Mouse (Mus musculus): ENCODE data around the gene Colgalt2. TPM values are rescaled to one million over a fixed set of nuclear protein-coding genes. Genes with fewer than 3 reads are reported as not detected.
A peak's percentile ranks its signal among the peaks of the same experiment; 100 is the strongest.

The Colgalt2 gene
- polyA plus RNA-seq, 1 experiment from 2014 or later: 1.4 TPM

GRCm38 (mm10) chr1:152549061-152549738 is 149.6 kb downstream of the Colgalt2 start:
- peak overlapping the region; percentile 24 for H3K27ac ChIP-seq
- no peaks in the 10 kb centered on the region for H3K27me3 ChIP-seq (replicated peaks)
- no peak overlapping the region for H3K4me3 ChIP-seq (replicated peaks)
- H3K36me3 ChIP-seq: peaks cover 8% of the 10 kb centered on the region
- H3K4me1 ChIP-seq (replicated peaks): 0 out of 2 replicates have a peak, but pooled peaks cover 3% of the 10 kb centered on the region
- WGBS: 52% methylated on average over 13 of the region's 13 CpGs
- peak; percentile 34; the same call in 1 of the 2 replicates for ATAC-seq
- H3K9ac ChIP-seq: no peak overlapping the region
- H3K4me2 ChIP-seq (replicated peaks): no peak overlapping the region
- H3K9me3 ChIP-seq: no peaks in the 10 kb centered on the region

DNA sequence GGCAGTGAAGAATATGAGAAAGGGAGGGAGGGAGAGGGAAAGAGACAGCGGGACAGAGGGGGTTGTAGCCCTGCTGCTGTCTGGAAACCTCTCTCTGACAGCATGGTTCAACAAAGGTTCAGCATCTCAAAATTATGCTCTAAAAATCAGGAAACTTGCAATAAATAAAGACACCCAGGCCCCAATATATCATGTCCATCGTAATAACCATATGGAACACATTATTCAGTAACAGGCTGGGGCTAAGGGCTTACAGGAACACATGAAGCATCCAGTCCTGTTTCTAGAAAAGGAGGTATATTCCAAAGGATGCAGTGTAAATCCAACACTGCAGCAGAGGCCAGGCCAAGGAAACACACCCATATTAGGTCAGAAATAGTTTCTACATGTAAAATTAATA is 150.9 kb downstream of the Colgalt2 start:
- H3K4me3 ChIP-seq (replicated peaks): no peak overlapping the region

GRCm38 (mm10) chr1:152550973-152551372 is 151.3 kb downstream of the Colgalt2 start:
- no peak overlapping the region for H3K9ac ChIP-seq
- ATAC-seq: 0 out of 2 replicates have a peak, but pooled peaks have one; percentile 23
- H3K27ac ChIP-seq: peak overlapping the region; percentile 62
- no peaks in the 10 kb centered on the region for H3K27me3 ChIP-seq (replicated peaks)
- no peaks in the 10 kb centered on the region for H3K9me3 ChIP-seq
- H3K36me3 ChIP-seq: peaks cover 8% of the 10 kb centered on the region
- WGBS: 52% methylated on average over 3 of the region's 3 CpGs
- no peak overlapping the region for H3K4me2 ChIP-seq (replicated peaks)
- H3K4me3 ChIP-seq (replicated peaks): no peak overlapping the region
- peaks cover 12% of the 10 kb centered on the region; the same call in 1 of the 2 replicates for H3K4me1 ChIP-seq (replicated peaks)

More for the DNA sequence above, 150.9 kb downstream of the Colgalt2 start:
- WGBS: 31% methylated on average over 2 of the region's 2 CpGs
- Histone ChIP-seq H3K9me3 (no peaks in the 10 kb centered on the region), H3K27ac (peak overlapping the region; percentile 54), H3K27me3 (replicated peaks) (no peaks in the 10 kb centered on the region), H3K4me2 (replicated peaks) (no peak overlapping the region), H3K9ac (no peak overlapping the region), H3K36me3 (peaks cover 8% of the 10 kb centered on the region), H3K4me1 (replicated peaks) (peaks cover 7% of the 10 kb centered on the region; the same call in 1 of the 2 replicates)
- peak; percentile 75 for ATAC-seq

DNA sequence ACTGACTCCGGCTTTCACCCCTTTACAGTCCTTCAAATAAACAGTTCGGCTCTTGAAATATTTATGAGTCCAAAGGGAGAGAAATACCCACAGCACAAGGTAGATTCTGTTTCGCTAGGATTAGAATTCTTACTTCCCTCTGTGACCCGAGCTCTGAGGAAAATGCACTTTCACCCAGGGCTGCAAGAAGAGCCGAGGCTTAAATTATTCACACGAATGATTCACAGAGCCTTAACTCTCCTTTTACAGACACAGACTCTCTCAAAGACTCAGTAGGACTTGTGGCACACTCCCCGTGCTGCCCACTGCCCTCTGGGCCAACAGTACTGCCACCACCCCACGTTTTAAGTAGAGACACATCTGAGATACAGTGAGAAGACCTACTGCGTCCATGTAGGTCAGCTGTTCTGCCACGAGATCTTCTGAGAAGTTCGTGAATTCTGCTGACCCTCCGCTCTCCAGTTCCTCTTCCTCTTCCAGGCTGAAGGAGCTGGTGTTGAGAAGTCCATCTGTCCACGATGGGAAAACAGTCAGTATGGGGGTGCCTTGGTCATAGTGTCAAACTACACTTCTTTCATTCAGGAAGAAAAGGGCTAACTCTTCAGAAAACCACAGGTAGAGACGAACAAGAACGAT is 154.4 kb downstream of the Colgalt2 start:
- Histone ChIP-seq H3K36me3 (0 out of 2 replicates have a peak, but pooled peaks cover 3% of the 10 kb centered on the region), H3K9ac (no peak overlapping the region), H3K27me3 (replicated peaks) (no peaks in the 10 kb centered on the region), H3K4me2 (replicated peaks) (no peak overlapping the region), H3K4me3 (replicated peaks) (no peak overlapping the region), H3K9me3 (no peaks in the 10 kb centered on the region), H3K27ac (no peak overlapping the region), H3K4me1 (replicated peaks) (peaks cover 24% of the 10 kb centered on the region)
- 69% methylated on average over 15 of the region's 15 CpGs for WGBS
- no peak for ATAC-seq

DNA sequence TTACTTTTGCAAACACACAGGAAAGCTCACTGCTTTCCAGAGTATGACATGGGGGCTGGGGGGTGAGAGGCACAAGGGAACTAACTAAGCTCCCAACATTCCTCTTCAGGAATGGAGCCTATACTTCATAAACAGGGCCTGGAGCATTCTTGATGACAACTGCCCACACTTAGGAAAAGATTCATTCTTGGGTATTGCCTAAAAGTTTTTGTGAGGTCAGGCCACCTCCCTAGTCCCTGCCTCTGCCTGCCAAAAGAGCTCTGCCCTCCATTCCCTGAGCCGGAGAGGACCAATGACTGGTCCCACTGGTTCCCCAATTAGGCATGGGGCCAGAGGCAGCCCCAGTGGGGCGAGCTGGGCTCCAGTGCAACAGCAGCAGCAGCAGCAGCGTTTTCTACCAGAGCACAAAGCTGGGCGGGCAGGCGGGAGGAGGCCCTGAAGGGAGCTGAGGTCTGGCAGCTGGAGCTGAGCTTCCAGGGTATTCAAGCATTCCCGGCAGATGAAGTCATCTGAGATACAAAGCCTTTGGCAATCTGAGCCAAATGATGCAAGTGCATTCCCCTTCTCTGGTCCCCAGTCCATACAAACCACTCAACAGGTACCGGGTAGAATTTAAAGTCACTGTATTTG is 156.4 kb downstream of the Colgalt2 start:
- Histone ChIP-seq H3K4me3 (replicated peaks) (no peak overlapping the region), H3K9ac (no peak overlapping the region), H3K9me3 (no peaks in the 10 kb centered on the region), H3K4me2 (replicated peaks) (0 out of 2 replicates have a peak overlapping the region, but pooled peaks have one; percentile 13), H3K4me1 (replicated peaks) (peaks cover 21% of the 10 kb centered on the region), H3K27ac (peak overlapping the region; percentile 91), H3K36me3 (0 out of 2 replicates have a peak, but pooled peaks cover 3% of the 10 kb centered on the region), H3K27me3 (replicated peaks) (no peaks in the 10 kb centered on the region)
- peak; percentile 91 for ATAC-seq
- 20% methylated on average over 7 of the region's 7 CpGs for WGBS

DNA sequence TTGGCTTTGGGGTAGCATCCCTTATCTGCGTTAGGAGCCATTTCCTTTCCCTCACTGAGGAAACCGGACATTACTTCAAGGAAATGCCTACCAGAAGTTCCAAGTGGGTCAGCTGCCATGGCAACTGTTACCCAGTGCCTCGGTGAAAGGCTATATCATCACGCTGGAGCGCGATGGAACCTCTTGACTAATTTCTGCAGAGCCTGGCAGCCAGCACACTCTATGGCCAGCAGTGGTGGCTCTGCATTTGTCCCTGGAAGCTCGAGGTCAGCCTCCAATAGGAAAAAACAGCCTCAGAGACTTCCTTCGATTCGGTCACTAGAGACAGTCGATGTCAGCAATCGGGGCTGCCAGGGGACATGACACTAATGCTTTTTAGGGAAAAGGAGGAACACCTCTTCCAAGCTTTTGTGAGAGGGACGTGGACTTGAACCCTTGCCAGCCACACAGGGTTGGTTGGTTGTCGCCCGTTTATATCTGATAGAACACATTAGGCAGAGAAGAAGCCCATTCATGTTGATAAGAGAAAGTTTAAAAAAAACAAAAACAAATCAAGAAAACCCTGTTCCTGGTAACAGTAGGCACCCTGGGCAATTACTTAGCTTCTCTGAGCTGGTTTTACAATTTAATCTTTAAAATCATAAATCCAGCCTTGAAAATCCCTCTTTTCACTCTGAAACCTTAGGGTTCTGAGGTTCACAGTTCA is 157.1 kb downstream of the Colgalt2 start:
- peak; percentile 58 for ATAC-seq
- Histone ChIP-seq H3K9me3 (no peaks in the 10 kb centered on the region), H3K9ac (no peak overlapping the region), H3K4me2 (replicated peaks) (no peak overlapping the region), H3K4me3 (replicated peaks) (no peak overlapping the region), H3K27me3 (replicated peaks) (no peaks in the 10 kb centered on the region), H3K27ac (peak overlapping the region; percentile 91), H3K4me1 (replicated peaks) (peaks cover 21% of the 10 kb centered on the region), H3K36me3 (0 out of 2 replicates have a peak, but pooled peaks cover 3% of the 10 kb centered on the region)
- WGBS: 53% methylated on average over 14 of the region's 14 CpGs

Other genes with a start within 250 kb of the Colgalt2 start
- gene Tsen15, start 13.1 kb upstream of the Colgalt2 start, polyA plus RNA-seq (2015; fragmentation: Nextera tagmentation; extraction: Ambion mirVana): 70.2 and 74.4 TPM in 2 replicates